Mouse (Mus musculus): ENCODE results near the gene Chn2. TPM values are rescaled to one million over a fixed set of nuclear protein-coding genes. Genes with fewer than 3 reads are reported as not detected.

Gene Chn2
- total and polyA plus RNA-seq, 3 experiments: not detected

DNA sequence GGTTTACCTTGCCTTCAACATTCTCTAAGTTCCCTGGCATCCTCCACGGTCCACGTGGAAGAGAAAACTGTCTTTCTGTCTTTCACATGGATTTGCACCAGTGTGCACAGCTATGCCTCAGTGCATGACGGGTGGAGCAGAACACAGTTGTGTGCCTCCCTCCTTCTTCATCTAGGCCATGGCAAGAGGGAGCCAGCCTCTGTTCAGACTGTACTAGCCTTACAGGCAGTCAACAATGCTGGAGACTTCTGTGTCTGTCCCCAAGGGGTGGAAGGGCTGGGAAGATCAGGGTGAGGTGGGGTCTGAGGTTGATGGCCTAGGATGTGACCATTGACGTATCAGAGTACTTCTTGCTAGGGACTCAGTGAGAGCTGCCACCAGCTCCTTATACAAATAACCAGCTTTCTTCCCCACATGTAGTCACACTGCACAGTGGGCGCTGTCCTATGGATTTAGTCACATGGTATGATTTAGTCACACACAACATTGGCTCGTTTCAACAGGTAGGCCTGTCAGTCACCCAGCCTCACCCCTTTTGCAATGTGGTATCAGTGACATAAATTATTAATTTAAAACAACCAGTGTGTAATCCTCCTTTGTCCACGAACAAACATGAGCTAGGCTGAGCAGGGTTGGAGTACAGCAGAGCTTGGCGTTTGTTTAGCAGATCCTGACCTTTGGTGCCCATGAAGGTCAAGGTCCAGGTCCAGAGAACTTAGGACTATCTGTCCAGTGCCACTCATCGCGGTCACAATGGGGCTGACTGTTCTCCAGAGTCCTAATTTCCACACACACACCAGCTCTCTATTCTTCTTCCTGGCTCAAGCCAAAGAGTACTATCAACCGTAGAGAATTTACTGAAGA is 7.8 kb downstream of the Chn2 start:
- H3K4me1 ChIP-seq (ENCODE audit: control insufficient read depth in 1 of 2, insufficient read depth in 2 of 2): no peaks in the 10 kb centered on the region
- H3K27ac ChIP-seq (ENCODE audit: insufficient read depth, low read depth): no peak overlapping the region
- no peak overlapping the region for H3K4me2 ChIP-seq (ENCODE audit: insufficient read depth, low read depth, poor library complexity, severe bottlenecking)
- H3K4me3 ChIP-seq (replicated peaks in 1 of 3; ENCODE audit: low read depth in 2 of 3, low read length in 2 of 3, poor library complexity in 1 of 3): no peak overlapping the region
- no peaks in the 10 kb centered on the region for H3K79me2 ChIP-seq (replicated peaks; ENCODE audit: control insufficient read depth, extremely low read depth, insufficient read depth, poor library complexity, severe bottlenecking)
- no peak overlapping the region for H3K9ac ChIP-seq (ENCODE audit: insufficient read depth, low read depth)
- DNase-seq (ENCODE audit: extremely low read depth): no peak
- TF ChIP-seq E2F4 (IDR thresholded peaks at IDR 0.05; ENCODE audit: insufficient replicate concordance, low read depth, low read length) (no peak), UBTF (IDR thresholded peaks at IDR 0.05; ENCODE audit: low read depth, low read length) (no peak), ZNF384 (IDR thresholded peaks at IDR 0.05; ENCODE audit: low read depth, low read length) (no peak), EP300 (IDR thresholded peaks at IDR 0.05; ENCODE audit: low read length) (no peak), TBP (conservative IDR thresholded peaks at IDR 0.05; ENCODE audit: low read depth, low read length) (no peak), MXI1 (IDR thresholded peaks at IDR 0.05; ENCODE audit: low read depth, low read length) (no peak), GABPA (IDR thresholded peaks at IDR 0.05; ENCODE audit: insufficient replicate concordance, low read depth, low read length) (no peak), USF2 (conservative IDR thresholded peaks at IDR 0.05; ENCODE audit: low read depth, low read length) (no peak), RCOR1 (conservative IDR thresholded peaks at IDR 0.05; ENCODE audit: low read depth, low read length) (no peak), USF1 (IDR thresholded peaks at IDR 0.05; ENCODE audit: low read depth, low read length) (no peak), IRF4 (IDR thresholded peaks at IDR 0.05; ENCODE audit: low read depth, low read length) (no peak), ZMIZ1 (IDR thresholded peaks at IDR 0.05; ENCODE audit: low read depth, low read length) (no peak), TCF12 (IDR thresholded peaks at IDR 0.05; ENCODE audit: low read depth, low read length) (no peak), ETS1 (conservative IDR thresholded peaks at IDR 0.05; ENCODE audit: low read depth, low read length) (no peak), CTCF (conservative IDR thresholded peaks at IDR 0.05 in 1 of 2, IDR thresholded peaks at IDR 0.05 in 1 of 2; ENCODE audit: low read depth in 2 of 2, low read length in 2 of 2) (no peak), MEF2A (IDR thresholded peaks at IDR 0.05; ENCODE audit: borderline replicate concordance, low read depth, low read length) (no peak), ELF1 (IDR thresholded peaks at IDR 0.05; ENCODE audit: low read depth, low read length) (no peak), SIN3A (IDR thresholded peaks at IDR 0.05; ENCODE audit: low read length) (no peak)
- H3K36me3 ChIP-seq (replicated peaks in 1 of 2; ENCODE audit: control insufficient read depth in 1 of 2, insufficient read depth in 1 of 2, low read length in 1 of 2): no peaks in the 10 kb centered on the region
- no peaks in the 10 kb centered on the region for H3K27me3 ChIP-seq (replicated peaks)
- in situ Hi-C loops (cut with MboI; ENCODE audit: low pct_ligation_motif_present, low pct_unique_long_range_greater_than_20kb, low sequenced_read_pairs) (no loop called here), dilution Hi-C loops (cut with MboI; ENCODE audit: extremely low pct_ligation_motif_present, extremely low pct_unique_long_range_greater_than_20kb, low sequenced_read_pairs) (no loop called here)
- H3K9me3 ChIP-seq (replicated peaks; ENCODE audit: low read length): no peaks in the 10 kb centered on the region

DNA sequence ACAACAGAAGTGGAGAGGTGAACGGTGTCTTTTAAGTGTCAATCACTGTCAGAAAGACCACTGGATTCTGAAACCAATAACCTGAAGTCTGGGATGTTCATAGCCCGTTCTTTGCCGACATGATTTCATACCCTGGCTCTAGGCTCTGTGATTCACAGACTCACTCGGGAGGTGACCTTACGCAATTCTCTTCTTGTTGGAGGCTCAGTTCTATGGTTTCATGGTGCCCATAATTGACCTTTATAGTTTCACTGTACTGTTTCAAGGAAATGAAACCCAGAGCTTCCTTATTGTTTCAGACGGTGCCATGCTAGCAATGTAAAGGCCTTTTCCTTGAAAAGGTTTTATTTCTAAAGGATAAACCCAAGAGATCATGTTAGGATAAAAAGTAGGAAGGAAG is 9.4 kb downstream of the Chn2 start:
- Histone ChIP-seq H3K27ac (ENCODE audit: insufficient read depth, low read depth) (no peak overlapping the region), H3K4me2 (ENCODE audit: insufficient read depth, low read depth, poor library complexity, severe bottlenecking) (no peak overlapping the region), H3K36me3 (replicated peaks in 1 of 2; ENCODE audit: control insufficient read depth in 1 of 2, insufficient read depth in 1 of 2, low read length in 1 of 2) (no peaks in the 10 kb centered on the region), H3K4me1 (ENCODE audit: control insufficient read depth in 1 of 2, insufficient read depth in 2 of 2) (no peaks in the 10 kb centered on the region), H3K9me3 (replicated peaks; ENCODE audit: low read length) (no peaks in the 10 kb centered on the region), H3K4me3 (replicated peaks in 1 of 3; ENCODE audit: low read depth in 2 of 3, low read length in 2 of 3, poor library complexity in 1 of 3) (no peak overlapping the region), H3K27me3 (replicated peaks) (no peaks in the 10 kb centered on the region), H3K9ac (ENCODE audit: insufficient read depth, low read depth) (no peak overlapping the region), H3K79me2 (replicated peaks; ENCODE audit: control insufficient read depth, extremely low read depth, insufficient read depth, poor library complexity, severe bottlenecking) (no peaks in the 10 kb centered on the region)
- dilution Hi-C loops (cut with MboI; ENCODE audit: extremely low pct_ligation_motif_present, extremely low pct_unique_long_range_greater_than_20kb, low sequenced_read_pairs) (no loop called here), in situ Hi-C loops (cut with MboI; ENCODE audit: low pct_ligation_motif_present, low pct_unique_long_range_greater_than_20kb, low sequenced_read_pairs) (no loop called here)
- no peak for DNase-seq (ENCODE audit: extremely low read depth)
- TF ChIP-seq EP300 (IDR thresholded peaks at IDR 0.05; ENCODE audit: low read length): no peak
- TF ChIP-seq PAX5 (IDR thresholded peaks at IDR 0.05; ENCODE audit: low read length): no peak
- no peak for TF ChIP-seq USF2 (conservative IDR thresholded peaks at IDR 0.05; ENCODE audit: low read depth, low read length)
- no peak for TF ChIP-seq ELF1 (IDR thresholded peaks at IDR 0.05; ENCODE audit: low read depth, low read length)
- TF ChIP-seq ZC3H11A (IDR thresholded peaks at IDR 0.05; ENCODE audit: low read depth, low read length): no peak
- TF ChIP-seq JUND (conservative IDR thresholded peaks at IDR 0.05; ENCODE audit: low read depth, low read length): no peak
- TF ChIP-seq POLR2A (IDR thresholded peaks at IDR 0.05; ENCODE audit: low read depth, low read length): no peak
- no peak for TF ChIP-seq E2F4 (IDR thresholded peaks at IDR 0.05; ENCODE audit: insufficient replicate concordance, low read depth, low read length)
- no peak for TF ChIP-seq ZKSCAN1 (IDR thresholded peaks at IDR 0.05; ENCODE audit: borderline replicate concordance, low read depth, low read length)
- TF ChIP-seq MYC (IDR thresholded peaks at IDR 0.05; ENCODE audit: low read depth, low read length): no peak
